Mouse (Mus musculus) forebrain, embryonic 15.5 days (tissue): ENCODE results near the gene Kif23. TPM values are rescaled to one million over a fixed set of nuclear protein-coding genes. Genes with fewer than 3 reads are reported as not detected.

Experiments
- ATAC-seq: fragments of 200-750 bp; cut with Nextera tagmentation; replicated peaks from 2 replicates; pipeline ENCODE4 v1.8.0; 2017; ENCODE audit warnings: mild to moderate bottlenecking, moderate TSS enrichment, moderate library complexity
- H3K27ac ChIP-seq: fragments of 300-500 bp; sonication (generic); replicated peaks from 2 replicates; pipeline ENCODE4 v1.5.1; 2015; ENCODE audit warnings: mild to moderate bottlenecking, inconsistent platforms
- H3K27me3 ChIP-seq: fragments of 300-500 bp; sonication (generic); 2 replicates; pipeline ENCODE4 v1.6.1; 2015; ENCODE audit warnings: inconsistent platforms
- H3K36me3 ChIP-seq: fragments of 300-500 bp; sonication (generic); 2 replicates; pipeline ENCODE4 v1.6.1; 2015; ENCODE audit warnings: mild to moderate bottlenecking, inconsistent platforms
- H3K4me1 ChIP-seq: fragments of 300-500 bp; sonication (generic); 2 replicates; pipeline ENCODE4 v1.6.1; 2015; ENCODE audit warnings: inconsistent platforms
- H3K4me2 ChIP-seq: fragments of 300-500 bp; sonication (generic); replicated peaks from 2 replicates; pipeline ENCODE4 v1.6.1; 2015; ENCODE audit warnings: mild to moderate bottlenecking, inconsistent platforms
- H3K4me3 ChIP-seq: fragments of 300-500 bp; sonication (generic); 2 replicates; pipeline ENCODE4 v1.5.1; 2015; ENCODE audit warnings: mild to moderate bottlenecking, inconsistent platforms
- H3K9ac ChIP-seq: fragments of 300-500 bp; sonication (generic); replicated peaks from 2 replicates; pipeline ENCODE4 v1.6.1; 2015; ENCODE audit warnings: mild to moderate bottlenecking, inconsistent platforms
- H3K9me3 ChIP-seq: fragments of 300-500 bp; sonication (generic); 2 replicates; pipeline ENCODE4 v1.6.1; 2016; ENCODE audit warnings: inconsistent platforms
- whole genome bisulfite sequencing: fragments of 180-500 bp; shearing (Covaris S2); methylation state at CpG from one replicate; pipeline ENCODE4 v1.1.7; 2015; ENCODE audit warnings: mixed read lengths; 5-methylcytosine and 5-hydroxymethylcytosine counted together
- polyA plus RNA-seq: library from polyadenylated mRNA; unstranded; fragments of >200 nt; fragmentation: Nextera tagmentation; extraction: Ambion mirVana; gene quantifications from 2 replicates; pipeline ENCODE4 v1.2.1, GENCODE M21; 2015

The Kif23 gene
- polyA plus RNA-seq, 1 experiment from 2014 or later, result 40.2 TPM

GRCm38 (mm10) chr9:61889855-61890254 is 56.7 kb downstream of the Kif23 start:
- Histone ChIP-seq H3K4me2 (no peak overlapping the region), H3K9ac (no peak overlapping the region), H3K36me3 (no peaks in the 10 kb centered on the region), H3K27me3 (no peaks in the 10 kb centered on the region), H3K9me3 (no peaks in the 10 kb centered on the region), H3K27ac (no peak overlapping the region), H3K4me3 (no peak overlapping the region), H3K4me1 (peaks cover 17% of the 10 kb centered on the region)
- ATAC-seq, result no peak
- 23% methylated on average over 8 of the region's 8 CpGs for WGBS

- Histone ChIP-seq H3K4me1 (peaks cover 23% of the 10 kb centered on the region), H3K27ac (no peak overlapping the region), H3K27me3 (no peaks in the 10 kb centered on the region), H3K9me3 (no peaks in the 10 kb centered on the region), H3K9ac (no peak overlapping the region), H3K36me3 (no peaks in the 10 kb centered on the region), H3K4me3 (no peak overlapping the region), H3K4me2 (no peak overlapping the region)
- 0 out of 2 replicates have a peak, but pooled peaks have one; percentile 53 for ATAC-seq
- 43% methylated on average over 11 of the region's 11 CpGs for WGBS
These were observed 58.8 kb downstream of the Kif23 start for GRCm38 (mm10) chr9:61887661-61888379.

- Histone ChIP-seq H3K27me3 (no peaks in the 10 kb centered on the region), H3K4me3 (no peak overlapping the region), H3K36me3 (no peaks in the 10 kb centered on the region), H3K4me2 (no peak overlapping the region), H3K4me1 (peaks cover 23% of the 10 kb centered on the region), H3K9me3 (no peaks in the 10 kb centered on the region), H3K27ac (no peak overlapping the region), H3K9ac (no peak overlapping the region)
- WGBS, result 93% methylated on average over 7 of the region's 7 CpGs
- ATAC-seq, result no peak
These were observed 60.6 kb downstream of the Kif23 start for GRCm38 (mm10) chr9:61885964-61886363.

GRCm38 (mm10) chr9:61884936-61885335 is 61.6 kb downstream of the Kif23 start:
- Histone ChIP-seq H3K4me3 (no peak overlapping the region), H3K36me3 (no peaks in the 10 kb centered on the region), H3K4me1 (peaks cover 23% of the 10 kb centered on the region), H3K4me2 (no peak overlapping the region), H3K27me3 (no peaks in the 10 kb centered on the region), H3K27ac (peak overlapping the region; percentile 29; the same call in 1 of the 2 replicates), H3K9me3 (no peaks in the 10 kb centered on the region), H3K9ac (no peak overlapping the region)
- WGBS, result 51% methylated on average over 13 of the region's 13 CpGs
- ATAC-seq, result no peak

GRCm38 (mm10) chr9:61884375-61884774 is 62.2 kb downstream of the Kif23 start:
- 68% methylated on average over 7 of the region's 7 CpGs for WGBS
- H3K9me3 ChIP-seq, result no peaks in the 10 kb centered on the region
- peaks cover 20% of the 10 kb centered on the region for H3K4me1 ChIP-seq
- no peak overlapping the region for H3K9ac ChIP-seq
- H3K4me3 ChIP-seq, result no peak overlapping the region
- H3K27ac ChIP-seq, result peak overlapping the region; percentile 29; the same call in 1 of the 2 replicates
- no peak overlapping the region for H3K4me2 ChIP-seq
- no peak for ATAC-seq
- H3K36me3 ChIP-seq, result no peaks in the 10 kb centered on the region
- no peaks in the 10 kb centered on the region for H3K27me3 ChIP-seq

GRCm38 (mm10) chr9:61882179-61882578 is 64.4 kb downstream of the Kif23 start:
- Histone ChIP-seq H3K4me3 (no peak overlapping the region), H3K4me1 (peaks cover 29% of the 10 kb centered on the region), H3K9ac (no peak overlapping the region), H3K27me3 (no peaks in the 10 kb centered on the region), H3K36me3 (no peaks in the 10 kb centered on the region), H3K9me3 (no peaks in the 10 kb centered on the region), H3K4me2 (no peak overlapping the region), H3K27ac (no peak overlapping the region)
- no peak for ATAC-seq
- WGBS, result 77% methylated on average over 3 of the region's 3 CpGs

- Histone ChIP-seq H3K27ac (peak overlapping the region; percentile 59; the same call in 1 of the 2 replicates), H3K36me3 (no peaks in the 10 kb centered on the region), H3K9ac (no peak overlapping the region), H3K4me1 (peaks cover 40% of the 10 kb centered on the region), H3K4me2 (no peak overlapping the region), H3K27me3 (no peaks in the 10 kb centered on the region), H3K9me3 (no peaks in the 10 kb centered on the region), H3K4me3 (no peak overlapping the region)
- 16% methylated on average over 2 of the region's 2 CpGs for WGBS
- 0 out of 2 replicates have a peak, but pooled peaks have one; percentile 42 for ATAC-seq
These were observed 67.7 kb downstream of the Kif23 start for GRCm38 (mm10) chr9:61878889-61879288.

GRCm38 (mm10) chr9:61877373-61878112 is 69.0 kb downstream of the Kif23 start:
- WGBS, result 4% methylated on average over 22 of the region's 22 CpGs
- ATAC-seq, result no peak
- Histone ChIP-seq H3K4me1 (peaks cover 51% of the 10 kb centered on the region), H3K4me2 (no peak overlapping the region), H3K4me3 (no peak overlapping the region), H3K27me3 (no peaks in the 10 kb centered on the region), H3K9ac (no peak overlapping the region), H3K27ac (peak overlapping the region; percentile 59), H3K36me3 (no peaks in the 10 kb centered on the region), H3K9me3 (no peaks in the 10 kb centered on the region)

- no peak for ATAC-seq
- H3K4me3 ChIP-seq, result no peak overlapping the region
- peaks cover 58% of the 10 kb centered on the region for H3K4me1 ChIP-seq
These were observed 73.2 kb downstream of the Kif23 start for GRCm38 (mm10) chr9:61873325-61873724.

GRCm38 (mm10) chr9:61872246-61872941 is 74.2 kb downstream of the Kif23 start:
- no peak overlapping the region for H3K4me3 ChIP-seq
- peaks cover 55% of the 10 kb centered on the region for H3K4me1 ChIP-seq
- peak overlapping the region; percentile 91 for H3K27ac ChIP-seq
- no peaks in the 10 kb centered on the region for H3K9me3 ChIP-seq
- no peaks in the 10 kb centered on the region for H3K36me3 ChIP-seq
- H3K27me3 ChIP-seq, result no peaks in the 10 kb centered on the region
- H3K9ac ChIP-seq, result no peak overlapping the region
- peak; percentile 97 for ATAC-seq
- no peak overlapping the region; the same call in 1 of the 2 replicates for H3K4me2 ChIP-seq
- WGBS, result 9% methylated on average over 8 of the region's 8 CpGs

More at GRCm38 (mm10) chr9:61873325-61873724, 73.2 kb downstream of the Kif23 start:
- Histone ChIP-seq H3K4me2 (no peak overlapping the region), H3K36me3 (no peaks in the 10 kb centered on the region), H3K9me3 (no peaks in the 10 kb centered on the region), H3K9ac (no peak overlapping the region), H3K27ac (peak overlapping the region; percentile 91), H3K27me3 (no peaks in the 10 kb centered on the region)
- 24% methylated on average over 8 of the region's 8 CpGs for WGBS

- Histone ChIP-seq H3K27me3 (no peaks in the 10 kb centered on the region), H3K4me3 (no peak overlapping the region), H3K9me3 (no peaks in the 10 kb centered on the region), H3K9ac (no peak overlapping the region), H3K4me2 (no peak overlapping the region; the same call in 1 of the 2 replicates), H3K4me1 (peaks cover 53% of the 10 kb centered on the region), H3K36me3 (no peaks in the 10 kb centered on the region), H3K27ac (peak overlapping the region; percentile 91)
- 15% methylated on average over 6 of the region's 6 CpGs for WGBS
- peak; percentile 53 for ATAC-seq
These were observed 74.7 kb downstream of the Kif23 start for GRCm38 (mm10) chr9:61871839-61872238.

GRCm38 (mm10) chr9:61867659-61868058 is 78.9 kb downstream of the Kif23 start:
- Histone ChIP-seq H3K4me1 (peaks cover 28% of the 10 kb centered on the region), H3K9ac (no peak overlapping the region), H3K27ac (peak overlapping the region; percentile 13; the same call in 1 of the 2 replicates), H3K27me3 (no peaks in the 10 kb centered on the region), H3K36me3 (no peaks in the 10 kb centered on the region), H3K9me3 (no peaks in the 10 kb centered on the region), H3K4me3 (no peak overlapping the region), H3K4me2 (no peak overlapping the region)
- ATAC-seq, result no peak
- WGBS, result 55% methylated on average over 11 of the region's 11 CpGs
